Mouse (Mus musculus) 3T3-L1 (cell line): ENCODE measurements around the gene Tmem108.

Experiments
- DNase-seq: peaks from one replicate; pipeline ENCODE4 v3.0.0-alpha.2; 2015; ENCODE audit warnings: low read depth, low spot score

Tmem108 gene

GRCm38 (mm10) chr9:103761647-103762084 lies at the start of gene Tmem108:
Tmem108 (minus strand) TSS chr9:103761837.
- no peak for DNase-seq

GRCm38 (mm10) chr9:103789029-103789428 lies 27.4 kb upstream of the Tmem108 start:
- no peak for DNase-seq

- DNase-seq: no peak
Observed at GRCm38 (mm10) chr9:103784156-103784555, 22.5 kb upstream of the Tmem108 start.

GRCm38 (mm10) chr9:103783276-103783675 lies 21.6 kb upstream of the Tmem108 start:
- DNase-seq: no peak

- no peak for DNase-seq
Observed at GRCm38 (mm10) chr9:103782306-103782705, 20.7 kb upstream of the Tmem108 start.

- no peak for DNase-seq
Observed at GRCm38 (mm10) chr9:103781407-103781806, 19.8 kb upstream of the Tmem108 start.

- no peak for DNase-seq
Observed at GRCm38 (mm10) chr9:103780598-103780997, 19.0 kb upstream of the Tmem108 start.

GRCm38 (mm10) chr9:103778185-103778584 lies 16.5 kb upstream of the Tmem108 start:
- DNase-seq: no peak

- DNase-seq: no peak
Observed at GRCm38 (mm10) chr9:103761151-103761571, 476 bp downstream of the Tmem108 start.

- no peak for DNase-seq
Observed at GRCm38 (mm10) chr9:103760356-103760755, 1.3 kb downstream of the Tmem108 start.

GRCm38 (mm10) chr9:103759829-103760228 lies 1.8 kb downstream of the Tmem108 start:
- no peak for DNase-seq

GRCm38 (mm10) chr9:103758930-103759695 lies 2.5 kb downstream of the Tmem108 start:
- DNase-seq: peak; percentile 76

- no peak for DNase-seq
Observed at GRCm38 (mm10) chr9:103758246-103758645, 3.4 kb downstream of the Tmem108 start.

GRCm38 (mm10) chr9:103752618-103753017 lies 9.0 kb downstream of the Tmem108 start:
- no peak for DNase-seq

- no peak for DNase-seq
Observed at GRCm38 (mm10) chr9:103751568-103751967, 10.1 kb downstream of the Tmem108 start.

- peak; percentile 1 for DNase-seq
Observed at GRCm38 (mm10) chr9:103750491-103750890, 11.1 kb downstream of the Tmem108 start.

GRCm38 (mm10) chr9:103746598-103746997 lies 15.0 kb downstream of the Tmem108 start:
- no peak for DNase-seq

GRCm38 (mm10) chr9:103740145-103740544 lies 21.5 kb downstream of the Tmem108 start:
- no peak for DNase-seq

GRCm38 (mm10) chr9:103739062-103739461 lies 22.6 kb downstream of the Tmem108 start:
- DNase-seq: no peak

GRCm38 (mm10) chr9:103729716-103730115 lies 31.9 kb downstream of the Tmem108 start:
- DNase-seq: no peak

- DNase-seq: no peak
Observed at GRCm38 (mm10) chr9:103726751-103727462, 34.7 kb downstream of the Tmem108 start.

GRCm38 (mm10) chr9:103725497-103725896 lies 36.1 kb downstream of the Tmem108 start:
- DNase-seq: no peak

- DNase-seq: no peak
Observed at GRCm38 (mm10) chr9:103721486-103721885, 40.2 kb downstream of the Tmem108 start.
